Mouse (Mus musculus): Measurements from ENCODE around the gene Zfp651.

Gene Zfp651

DNA sequence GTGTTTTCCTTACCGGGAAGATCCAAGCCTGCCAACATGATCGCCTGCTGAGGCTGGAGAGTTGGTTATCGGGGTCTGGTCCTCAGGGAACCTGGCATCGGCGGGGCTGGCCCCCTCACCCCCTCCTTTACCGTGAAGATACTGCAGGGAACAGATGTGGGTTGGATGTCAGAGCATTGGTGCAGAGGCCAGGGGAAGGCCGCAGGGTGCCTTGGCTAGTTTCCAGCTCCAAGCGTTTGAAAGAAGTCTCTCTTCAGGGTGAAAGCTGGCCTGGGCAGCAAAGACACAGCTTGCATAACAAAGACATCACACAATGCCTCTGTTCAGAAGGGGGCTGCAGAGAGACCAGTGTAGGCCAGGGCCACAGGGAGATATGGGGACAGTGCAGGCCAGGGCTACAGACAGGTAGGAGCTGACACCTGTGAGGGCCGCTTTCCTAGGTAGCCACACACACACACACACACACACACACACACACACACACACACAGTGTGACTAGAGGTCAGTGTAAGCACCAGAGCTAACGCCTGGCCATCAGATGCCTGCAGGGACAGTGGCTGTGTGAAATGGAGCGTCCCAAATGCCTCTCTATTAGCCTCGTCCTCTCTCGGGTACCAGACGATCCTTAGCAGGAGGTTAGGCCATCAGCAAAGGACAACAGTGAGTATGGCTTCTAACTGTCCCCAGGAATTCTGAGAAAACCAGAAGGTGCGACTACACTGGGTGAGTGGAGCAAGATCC is 51.1 kb downstream of the Zfp651 start:
- peak in 1 of 2 experiments; percentile 64 for DNase-seq (ENCODE audit: low spot score in 2 of 2)

DNA sequence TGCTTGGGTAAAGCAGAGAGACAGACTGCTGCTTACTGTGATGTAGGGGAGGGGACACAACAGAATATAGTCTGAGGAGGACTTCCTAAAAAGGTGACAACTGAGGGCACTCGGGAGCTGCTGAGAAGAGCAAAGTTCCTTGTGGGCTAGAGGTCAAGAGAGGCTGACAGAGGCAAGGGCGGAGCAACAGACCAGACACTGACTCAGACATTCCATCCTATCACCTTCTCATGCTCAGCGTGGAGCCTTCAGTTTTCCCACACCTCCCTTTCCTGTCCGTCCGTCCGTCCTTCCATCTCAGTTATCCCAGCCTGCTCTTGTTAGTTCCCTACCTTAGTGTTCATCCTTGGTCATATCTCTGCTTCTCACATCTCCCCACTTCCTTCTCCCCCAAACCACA is 56.1 kb downstream of the Zfp651 start:
- DNase-seq (ENCODE audit: low spot score in 2 of 2) = no peak

DNA sequence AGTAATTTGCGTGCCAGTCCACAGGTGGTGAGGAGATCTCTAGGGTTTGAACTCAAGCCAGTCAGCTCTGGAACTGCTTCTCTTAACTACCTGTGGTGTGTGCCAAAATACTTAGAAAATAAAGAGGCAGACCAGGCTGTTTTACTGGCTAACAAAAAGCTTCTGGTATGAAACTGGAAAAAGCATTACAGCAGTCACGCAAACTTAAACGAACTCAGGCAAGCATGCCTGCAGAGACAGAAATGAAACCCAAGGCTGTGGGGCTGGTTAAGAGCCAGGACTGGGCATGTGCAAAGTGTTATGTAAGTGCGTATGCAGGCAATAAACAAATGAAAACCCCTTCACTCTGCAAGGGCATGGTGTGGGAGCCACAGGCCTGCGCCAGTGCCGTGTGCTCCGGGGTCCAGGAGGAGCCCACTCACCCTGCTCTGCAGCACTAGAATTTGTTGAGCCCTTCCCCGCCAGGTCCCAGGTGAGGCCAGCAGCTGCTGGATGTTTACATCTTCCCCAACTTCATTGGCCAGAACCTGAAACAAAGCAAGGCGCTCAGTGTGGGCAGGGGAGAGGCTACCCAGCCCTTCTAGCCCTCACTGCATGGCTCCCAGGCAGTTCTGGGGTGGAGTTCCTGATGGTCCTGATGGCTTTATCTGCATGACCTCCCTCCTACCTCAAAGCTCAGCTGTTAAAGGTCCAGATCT is 60.1 kb downstream of the Zfp651 start:
- DNase-seq (ENCODE audit: low spot score in 2 of 2) = no peak

DNA sequence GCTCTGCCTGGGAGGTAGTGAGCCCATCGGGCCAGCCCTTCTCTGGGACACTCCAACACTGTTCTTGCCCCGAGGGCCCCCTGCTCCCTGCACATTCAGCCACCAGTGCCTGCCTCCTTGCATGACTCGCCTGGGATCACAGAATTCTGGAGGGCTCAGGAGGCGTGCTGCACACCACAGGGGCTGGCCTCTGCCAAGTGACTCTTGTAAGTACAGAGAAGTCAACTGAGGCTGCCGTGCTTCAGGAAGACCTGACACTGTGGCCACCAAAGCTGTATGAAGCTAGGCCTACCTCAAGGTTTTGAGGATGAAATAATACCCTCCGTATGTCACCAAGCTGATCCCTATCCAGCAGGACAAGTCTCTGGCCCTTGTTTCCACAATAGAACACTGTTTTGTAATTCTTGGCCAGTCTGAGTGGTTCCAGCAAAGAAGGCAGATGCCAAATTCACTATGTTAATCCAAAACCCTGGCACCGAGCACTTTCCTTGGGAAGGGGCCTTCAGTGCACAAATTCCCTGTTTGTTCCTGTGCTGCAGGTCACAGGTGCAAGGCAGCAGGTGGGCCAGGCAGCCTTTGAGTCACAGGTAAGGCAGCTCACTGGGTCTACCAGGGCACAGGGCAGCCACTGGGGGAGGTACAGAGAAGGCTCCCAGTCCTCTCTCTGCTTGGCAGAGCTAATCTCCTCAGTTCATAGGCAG is 60.8 kb downstream of the Zfp651 start:
- DNase-seq (ENCODE audit: low spot score in 2 of 2) = peak in 1 of 2 experiments; percentile 38

DNA sequence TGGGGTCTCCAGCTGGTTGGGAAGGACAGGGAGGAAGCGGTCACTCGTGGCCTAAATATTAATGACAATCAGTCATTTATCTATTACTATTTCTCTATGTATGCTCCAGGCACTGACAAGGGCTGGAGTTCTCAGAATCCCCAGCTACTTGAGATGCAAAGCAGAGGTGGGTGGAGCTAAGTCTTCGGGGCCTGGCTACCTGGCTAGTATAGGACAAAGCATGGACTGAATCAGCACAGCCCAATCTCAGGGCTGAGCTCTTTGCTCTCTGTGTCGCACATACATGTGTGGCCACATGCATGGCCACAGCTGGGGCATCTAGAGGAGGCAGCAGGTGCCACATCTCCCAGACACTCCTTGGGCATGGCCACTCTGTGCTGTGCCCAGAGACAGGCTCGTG is 61.6 kb downstream of the Zfp651 start:
- no peak for DNase-seq (ENCODE audit: low spot score in 2 of 2)

Measured in cerebellum, postnatal 4 days (tissue).